Mouse (Mus musculus): ENCODE data around the gene Epn3. TPM values are rescaled to one million over a fixed set of nuclear protein-coding genes. Genes with fewer than 3 reads are reported as not detected.

Epn3 gene
- polyA plus RNA-seq, 1 experiment from 2014 or later, result 0.27 TPM

DNA sequence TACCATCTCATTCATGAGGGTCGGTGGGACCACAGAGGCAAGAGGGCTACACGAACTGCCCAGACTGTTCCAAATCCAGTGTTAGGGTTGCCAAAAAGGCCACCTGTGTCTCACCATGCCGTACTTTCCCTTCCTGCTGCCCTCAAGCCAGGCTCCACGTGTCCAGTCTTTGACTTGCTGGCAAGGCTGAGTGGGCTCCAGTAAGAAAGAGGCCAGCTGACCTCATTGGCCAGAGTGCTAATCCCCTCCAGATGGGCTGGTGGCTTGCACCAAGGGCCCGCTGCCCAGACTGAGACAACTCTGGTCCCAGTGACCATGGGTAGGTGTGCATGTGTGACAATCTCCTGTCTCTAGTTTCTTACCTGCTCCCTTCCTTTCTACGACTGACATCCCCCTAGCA is 22.1 kb downstream of the Epn3 start:
- no peak for ATAC-seq (ENCODE audit: low FRiP score)
- Histone ChIP-seq H3K27ac (ENCODE audit: low read depth, low read length) (no peak overlapping the region), H3K9me3 (ENCODE audit: control insufficient read depth, low read length) (no peaks in the 10 kb centered on the region), H3K4me3 (ENCODE audit: low read depth, low read length) (no peak overlapping the region), H3K27me3 (ENCODE audit: control insufficient read depth, insufficient read depth, low read length) (peaks cover 18% of the 10 kb centered on the region; the same call in 1 of the 2 replicates), H3K9ac (ENCODE audit: low read length) (no peak overlapping the region), H3K4me1 (ENCODE audit: control insufficient read depth, insufficient read depth, low read length) (peaks cover 16% of the 10 kb centered on the region), H3K36me3 (ENCODE audit: control insufficient read depth, insufficient read depth, low read length) (no peaks in the 10 kb centered on the region), H3K4me2 (no peak overlapping the region)
- no peak for DNase-seq (ENCODE audit: low spot score, missing footprints)
- 65% methylated on average over 6 of the region's 6 CpGs for WGBS

DNA sequence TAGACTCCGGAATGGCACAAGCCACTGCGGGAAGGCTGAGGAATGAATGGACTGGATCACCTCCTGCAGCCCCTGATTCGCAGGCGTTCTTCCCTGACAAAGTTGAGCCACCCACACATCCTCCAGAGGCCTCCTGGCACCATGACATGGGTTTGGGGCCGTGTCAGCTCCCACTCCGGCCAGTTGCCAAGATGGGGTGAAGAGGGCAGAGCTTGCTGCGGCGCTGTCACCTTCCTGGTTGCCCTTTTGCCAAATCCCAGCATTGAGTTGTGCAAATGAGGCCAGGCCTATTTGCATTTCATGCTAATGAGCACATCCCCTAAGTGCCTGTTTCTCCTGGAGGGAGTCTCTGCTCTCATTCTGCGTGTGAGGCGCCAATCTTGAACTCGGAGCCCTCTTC is 24.1 kb downstream of the Epn3 start:
- no peaks in the 10 kb centered on the region for H3K9me3 ChIP-seq (ENCODE audit: control insufficient read depth, low read length)
- peaks cover 18% of the 10 kb centered on the region; the same call in 1 of the 2 replicates for H3K27me3 ChIP-seq (ENCODE audit: control insufficient read depth, insufficient read depth, low read length)
- H3K4me1 ChIP-seq (ENCODE audit: control insufficient read depth, insufficient read depth, low read length), result peaks cover 33% of the 10 kb centered on the region
- 13% methylated on average over 11 of the region's 11 CpGs for WGBS
- no peak overlapping the region for H3K4me2 ChIP-seq
- no peak overlapping the region; the same call in 1 of the 2 replicates for H3K27ac ChIP-seq (ENCODE audit: low read depth, low read length)
- no peak for ATAC-seq (ENCODE audit: low FRiP score)
- no peak for DNase-seq (ENCODE audit: low spot score, missing footprints)
- H3K9ac ChIP-seq (ENCODE audit: low read length), result no peak overlapping the region
- no peaks in the 10 kb centered on the region for H3K36me3 ChIP-seq (ENCODE audit: control insufficient read depth, insufficient read depth, low read length)
- no peak overlapping the region for H3K4me3 ChIP-seq (ENCODE audit: low read depth, low read length)

DNA sequence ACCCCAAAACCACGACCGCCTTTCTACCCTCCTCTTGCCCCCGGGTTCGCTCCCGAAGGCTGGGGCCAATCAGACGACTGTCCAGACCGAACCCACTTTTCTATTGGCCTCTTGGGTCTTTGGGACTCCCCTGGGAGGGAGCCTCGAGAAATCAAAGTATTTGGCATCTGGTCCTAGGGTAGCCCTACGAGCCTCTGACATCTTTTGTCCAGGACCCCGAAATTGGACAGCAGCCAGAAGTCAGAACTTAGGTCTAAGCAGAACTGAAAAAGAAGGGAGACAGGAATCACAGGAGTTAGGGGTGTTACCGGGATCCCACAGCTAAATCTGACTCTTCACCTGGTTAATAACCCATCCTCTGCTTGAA is 25.2 kb downstream of the Epn3 start:
- peak overlapping the region; percentile 98 for H3K4me2 ChIP-seq
- H3K27me3 ChIP-seq (ENCODE audit: control insufficient read depth, insufficient read depth, low read length), result peaks cover 18% of the 10 kb centered on the region; the same call in 1 of the 2 replicates
- 1% methylated on average over 11 of the region's 11 CpGs for WGBS
- ATAC-seq (ENCODE audit: low FRiP score), result no peak
- peak; percentile 93 for DNase-seq (ENCODE audit: low spot score, missing footprints)
- no peak overlapping the region for H3K27ac ChIP-seq (ENCODE audit: low read depth, low read length)
- peak overlapping the region; percentile 72 for H3K4me3 ChIP-seq (ENCODE audit: low read depth, low read length)
- no peaks in the 10 kb centered on the region for H3K36me3 ChIP-seq (ENCODE audit: control insufficient read depth, insufficient read depth, low read length)
- H3K9ac ChIP-seq (ENCODE audit: low read length), result no peak overlapping the region
- peaks cover 42% of the 10 kb centered on the region for H3K4me1 ChIP-seq (ENCODE audit: control insufficient read depth, insufficient read depth, low read length)
- H3K9me3 ChIP-seq (ENCODE audit: control insufficient read depth, low read length), result no peaks in the 10 kb centered on the region

GRCm38 (mm10) chr11:94473707-94474543 is 25.8 kb downstream of the Epn3 start, which contains the start of gene Cacna1g:
TSS of gene Cacna1g (minus strand) at chr11:94474198.
- H3K9me3 ChIP-seq (ENCODE audit: control insufficient read depth, low read length), result no peaks in the 10 kb centered on the region
- under 1% methylated on average over 40 of the region's 71 CpGs for WGBS
- peaks cover 18% of the 10 kb centered on the region; the same call in 1 of the 2 replicates for H3K27me3 ChIP-seq (ENCODE audit: control insufficient read depth, insufficient read depth, low read length)
- H3K4me2 ChIP-seq, result peak within 1 kb of the TSS; percentile 98
- H3K4me3 ChIP-seq (ENCODE audit: low read depth, low read length), result peak within 1 kb of the TSS; percentile 72
- H3K9ac ChIP-seq (ENCODE audit: low read length), result peak within 1 kb of the TSS; percentile 92
- H3K27ac ChIP-seq (ENCODE audit: low read depth, low read length), result peak within 1 kb of the TSS; percentile 57; the same call in 1 of the 2 replicates
- H3K4me1 ChIP-seq (ENCODE audit: control insufficient read depth, insufficient read depth, low read length), result peaks cover 48% of the 10 kb centered on the region
- H3K36me3 ChIP-seq (ENCODE audit: control insufficient read depth, insufficient read depth, low read length), result no peaks in the 10 kb centered on the region
- DNase-seq (ENCODE audit: low spot score, missing footprints), result peak; percentile 96
- ATAC-seq (ENCODE audit: low FRiP score), result peak; percentile 87

DNA sequence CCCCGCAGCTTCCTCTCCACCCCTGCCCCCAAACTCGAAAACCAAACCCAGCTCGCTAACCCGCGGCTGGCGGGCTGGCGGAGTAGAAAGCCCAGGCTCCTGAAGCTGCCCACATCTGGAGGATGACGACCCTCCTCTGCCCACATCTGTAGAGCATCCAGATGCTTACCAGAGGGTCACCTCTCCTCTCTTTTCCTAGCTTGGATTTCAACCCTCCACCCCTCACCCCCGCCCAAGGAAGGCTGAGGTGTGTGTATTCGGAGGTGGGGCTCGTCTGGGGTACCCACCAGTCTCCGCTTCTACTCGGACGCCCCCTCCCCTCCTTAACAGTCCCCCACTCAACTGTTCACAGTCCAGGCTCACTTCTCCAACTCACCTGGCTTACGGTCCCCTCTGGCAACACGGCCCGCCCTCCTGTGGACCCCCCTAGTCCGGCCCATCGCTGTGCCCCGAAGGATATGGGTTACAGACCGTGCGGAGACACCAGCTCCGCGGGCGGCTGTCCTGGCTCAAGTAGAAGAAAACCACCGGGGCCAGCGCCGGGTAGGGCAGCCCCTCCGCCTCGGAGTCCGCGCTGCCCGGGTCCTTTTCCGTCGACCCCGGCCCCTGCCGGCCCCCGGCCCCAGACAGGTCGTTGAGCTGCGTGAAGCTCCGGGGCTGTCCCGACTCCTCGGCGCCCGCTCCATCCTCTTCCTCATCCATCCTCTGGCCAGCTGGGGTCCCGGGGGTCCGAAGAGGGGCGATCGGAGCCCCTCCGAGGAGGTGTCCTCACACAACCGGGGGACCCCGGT is 26.7 kb downstream of the Epn3 start:
- DNase-seq (ENCODE audit: low spot score, missing footprints) (peak; percentile 96), ATAC-seq (ENCODE audit: low FRiP score) (peak; percentile 5; the same call in 1 of the 2 replicates)
- H3K4me3 ChIP-seq (ENCODE audit: low read depth, low read length), result peak overlapping the region; percentile 72
- peak overlapping the region; percentile 57; the same call in 1 of the 2 replicates for H3K27ac ChIP-seq (ENCODE audit: low read depth, low read length)
- peak overlapping the region; percentile 98 for H3K4me2 ChIP-seq
- no peaks in the 10 kb centered on the region for H3K9me3 ChIP-seq (ENCODE audit: control insufficient read depth, low read length)
- H3K4me1 ChIP-seq (ENCODE audit: control insufficient read depth, insufficient read depth, low read length), result peaks cover 55% of the 10 kb centered on the region
- peak overlapping the region; percentile 92 for H3K9ac ChIP-seq (ENCODE audit: low read length)
- H3K36me3 ChIP-seq (ENCODE audit: control insufficient read depth, insufficient read depth, low read length), result no peaks in the 10 kb centered on the region
- H3K27me3 ChIP-seq (ENCODE audit: control insufficient read depth, insufficient read depth, low read length), result peaks cover 18% of the 10 kb centered on the region; the same call in 1 of the 2 replicates
- WGBS, result under 1% methylated on average over 51 of the region's 52 CpGs

DNA sequence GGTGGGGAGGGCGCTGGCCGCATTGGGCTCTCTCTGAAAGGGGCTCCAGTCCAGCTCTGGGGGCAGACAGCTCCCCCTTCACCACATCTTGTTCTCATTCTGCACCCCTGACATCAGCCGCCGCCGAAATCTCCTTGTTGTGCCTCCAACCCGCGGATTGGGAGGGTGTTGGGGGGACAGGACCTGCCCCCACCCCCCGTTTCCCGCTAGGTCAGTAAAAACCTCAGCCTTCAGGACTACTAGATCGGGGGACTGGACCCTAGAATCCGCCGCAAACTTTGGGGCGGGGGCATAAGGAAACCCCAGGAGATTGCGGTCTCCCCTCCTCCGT is 27.2 kb downstream of the Epn3 start:
- no peaks in the 10 kb centered on the region for H3K9me3 ChIP-seq (ENCODE audit: control insufficient read depth, low read length)
- H3K27ac ChIP-seq (ENCODE audit: low read depth, low read length), result no peak overlapping the region
- peak; percentile 94 for DNase-seq (ENCODE audit: low spot score, missing footprints)
- H3K4me1 ChIP-seq (ENCODE audit: control insufficient read depth, insufficient read depth, low read length), result peaks cover 59% of the 10 kb centered on the region
- no peaks in the 10 kb centered on the region for H3K36me3 ChIP-seq (ENCODE audit: control insufficient read depth, insufficient read depth, low read length)
- H3K27me3 ChIP-seq (ENCODE audit: control insufficient read depth, insufficient read depth, low read length), result peaks cover 18% of the 10 kb centered on the region; the same call in 1 of the 2 replicates
- H3K4me3 ChIP-seq (ENCODE audit: low read depth, low read length), result peak overlapping the region; percentile 72
- peak overlapping the region; percentile 92 for H3K9ac ChIP-seq (ENCODE audit: low read length)
- peak overlapping the region; percentile 98 for H3K4me2 ChIP-seq
- WGBS, result under 1% methylated on average over 15 of the region's 15 CpGs
- ATAC-seq (ENCODE audit: low FRiP score), result no peak

DNA sequence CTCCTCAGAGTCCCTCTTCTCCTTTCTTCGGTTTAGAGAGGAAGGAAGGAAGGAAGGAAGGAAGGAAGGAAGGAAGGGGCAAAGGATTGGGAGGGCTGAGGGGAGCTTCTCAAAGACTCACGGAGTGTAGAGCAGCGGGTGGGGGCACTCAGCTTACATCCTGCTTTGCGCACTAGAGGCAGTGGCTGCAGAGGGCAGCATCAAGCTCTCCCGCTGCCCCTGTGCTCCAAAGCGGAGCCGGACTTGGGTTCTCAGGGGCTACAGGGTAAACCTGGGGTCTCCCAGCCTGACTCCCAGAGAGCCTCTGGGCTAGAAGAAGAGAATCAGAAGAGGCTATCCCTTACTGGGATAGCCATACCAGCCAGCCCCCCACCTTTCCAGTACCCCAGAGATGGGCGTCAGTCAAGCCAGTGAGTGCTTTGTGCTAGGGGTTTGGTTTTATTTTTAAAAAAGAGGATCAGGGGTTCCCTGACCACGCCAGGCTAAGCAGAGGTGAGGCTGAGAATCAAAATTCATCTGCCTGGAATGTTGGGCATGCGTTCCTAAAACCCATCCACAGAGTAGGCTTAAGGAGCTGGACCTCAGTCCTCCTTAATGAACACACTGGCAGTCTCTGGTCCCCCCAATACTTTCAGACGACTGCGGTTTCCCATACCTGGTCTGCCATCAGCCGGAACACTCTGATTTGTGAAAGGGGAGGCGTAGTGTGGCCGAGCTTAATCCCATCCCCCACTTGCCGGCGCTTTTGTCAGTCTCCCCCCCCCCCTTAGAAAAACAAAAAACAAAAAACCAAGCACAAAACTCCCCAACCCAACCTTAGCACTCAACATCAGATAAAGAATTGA is 27.8 kb downstream of the Epn3 start:
- no peaks in the 10 kb centered on the region for H3K36me3 ChIP-seq (ENCODE audit: control insufficient read depth, insufficient read depth, low read length)
- peak overlapping the region; percentile 72 for H3K4me3 ChIP-seq (ENCODE audit: low read depth, low read length)
- WGBS, result 2% methylated on average over 17 of the region's 17 CpGs
- H3K27ac ChIP-seq (ENCODE audit: low read depth, low read length), result no peak overlapping the region; the same call in 1 of the 2 replicates
- peaks cover 18% of the 10 kb centered on the region; the same call in 1 of the 2 replicates for H3K27me3 ChIP-seq (ENCODE audit: control insufficient read depth, insufficient read depth, low read length)
- no peak for ATAC-seq (ENCODE audit: low FRiP score)
- H3K4me1 ChIP-seq (ENCODE audit: control insufficient read depth, insufficient read depth, low read length), result peaks cover 59% of the 10 kb centered on the region
- H3K9ac ChIP-seq (ENCODE audit: low read length), result peak overlapping the region; percentile 92
- peak overlapping the region; percentile 98 for H3K4me2 ChIP-seq
- peak; percentile 92 for DNase-seq (ENCODE audit: low spot score, missing footprints)
- no peaks in the 10 kb centered on the region for H3K9me3 ChIP-seq (ENCODE audit: control insufficient read depth, low read length)

GRCm38 (mm10) chr11:94470391-94470790 is 29.4 kb downstream of the Epn3 start:
- ATAC-seq (ENCODE audit: low FRiP score) (no peak), DNase-seq (ENCODE audit: low spot score, missing footprints) (no peak)
- H3K9ac ChIP-seq (ENCODE audit: low read length), result no peak overlapping the region
- no peak overlapping the region; the same call in 1 of the 2 replicates for H3K27ac ChIP-seq (ENCODE audit: low read depth, low read length)
- H3K4me2 ChIP-seq, result peak overlapping the region; percentile 98; the same call in 1 of the 2 replicates
- peaks cover 10% of the 10 kb centered on the region; the same call in 1 of the 2 replicates for H3K27me3 ChIP-seq (ENCODE audit: control insufficient read depth, insufficient read depth, low read length)
- 18% methylated on average over 6 of the region's 7 CpGs for WGBS
- peaks cover 57% of the 10 kb centered on the region for H3K4me1 ChIP-seq (ENCODE audit: control insufficient read depth, insufficient read depth, low read length)
- no peak overlapping the region for H3K4me3 ChIP-seq (ENCODE audit: low read depth, low read length)
- no peaks in the 10 kb centered on the region for H3K9me3 ChIP-seq (ENCODE audit: control insufficient read depth, low read length)
- no peaks in the 10 kb centered on the region for H3K36me3 ChIP-seq (ENCODE audit: control insufficient read depth, insufficient read depth, low read length)
